Comparison of ENCODE assay signal across 12 mouse cellular contexts in genomic region chr2:10152590-10152989, GRCm38 (mm10). TPM values are rescaled to one million over a fixed set of nuclear protein-coding genes. Genes with fewer than 3 reads are reported as not detected.
DNase-seq lines count a peak whose midpoint lies in the region; ATAC-seq and TF ChIP-seq lines count a peak whose summit lies in the region.
"Had no signal": no experiment of that assay in that cellular context is flagged by ENCODE, and none has a peak within 500 bp of the region (broad histone marks: within the 10 kb centered on the region; RNA-seq: fewer than 3 reads in every experiment).

No protein-coding gene starts in this region.

- peak overlapping the region; percentile 52 for H3K27ac ChIP-seq in liver, postnatal 0 days (ENCODE audit: low read depth)
- H3K27ac ChIP-seq in thymus, adult 2 months (ENCODE audit: control insufficient read depth, insufficient read depth, low read length), result 0 out of 2 replicates have a peak overlapping the region, but pooled peaks have one; percentile 38
- no peak overlapping the region for H3K27ac ChIP-seq in midbrain, postnatal 0 days (ENCODE audit: low read depth, low read length)
- no peak overlapping the region for H3K27ac ChIP-seq in intestine, embryonic 15.5 days
- H3K27ac ChIP-seq: embryonic facial prominence, embryonic 15.5 days; heart, embryonic 15.5 days; lung, embryonic 15.5 days had no signal

- peaks cover 23% of the 10 kb centered on the region for H3K4me1 ChIP-seq in liver, postnatal 0 days (ENCODE audit: insufficient read depth)
- H3K4me1 ChIP-seq in thymus, adult 2 months (replicated peaks; ENCODE audit: control insufficient read depth, insufficient read depth, low read length), result peaks cover 16% of the 10 kb centered on the region
- H3K4me1 ChIP-seq in midbrain, postnatal 0 days (ENCODE audit: insufficient read depth, low read length), result no peaks in the 10 kb centered on the region
- 0 out of 2 replicates have a peak, but pooled peaks cover 6% of the 10 kb centered on the region for H3K4me1 ChIP-seq in intestine, embryonic 15.5 days (replicated peaks)

- H3K27me3 ChIP-seq in liver, postnatal 0 days (ENCODE audit: insufficient read depth, low read length), result no peaks in the 10 kb centered on the region
- H3K27me3 ChIP-seq in thymus, adult 2 months (ENCODE audit: control insufficient read depth, insufficient read depth, low read length), result no peaks in the 10 kb centered on the region
- no peaks in the 10 kb centered on the region for H3K27me3 ChIP-seq in midbrain, postnatal 0 days (ENCODE audit: insufficient read depth, low read length)
- H3K27me3 ChIP-seq in intestine, embryonic 15.5 days (replicated peaks), result no peaks in the 10 kb centered on the region
- H3K27me3 ChIP-seq: embryonic facial prominence, embryonic 15.5 days; heart, embryonic 15.5 days; lung, embryonic 15.5 days had no signal

- no peaks in the 10 kb centered on the region for H3K9me3 ChIP-seq in liver, postnatal 0 days (ENCODE audit: low read length)
- no peaks in the 10 kb centered on the region for H3K9me3 ChIP-seq in midbrain, postnatal 0 days (ENCODE audit: low read length)
- no peaks in the 10 kb centered on the region for H3K9me3 ChIP-seq in intestine, embryonic 15.5 days
- H3K9me3 ChIP-seq: embryonic facial prominence, embryonic 15.5 days; heart, embryonic 15.5 days; lung, embryonic 15.5 days had no signal

- 22% methylated on average over 5 of the region's 5 CpGs for WGBS in liver, postnatal 0 days (ENCODE audit: insufficient replicate concordance)
- 7% methylated on average over 5 of the region's 5 CpGs for WGBS in thymus, adult 2 months
- 91% methylated on average over 5 of the region's 5 CpGs for WGBS in midbrain, postnatal 0 days
- WGBS in intestine, embryonic 15.5 days, result 82% methylated on average over 5 of the region's 5 CpGs

- peak; percentile 46 for ATAC-seq in common myeloid progenitor, adult 5-6 weeks (replicated peaks; ENCODE audit: low read depth, poor library complexity, severe bottlenecking)
- no peak for ATAC-seq in liver, postnatal 0 days
- ATAC-seq in midbrain, postnatal 0 days (ENCODE audit: low FRiP score), result no peak
- ATAC-seq in intestine, embryonic 15.5 days, result no peak

- no peak for TF ChIP-seq CTCF in liver, postnatal 0 days (IDR thresholded peaks at IDR 0.05; ENCODE audit: low read depth)
- TF ChIP-seq CTCF in thymus, adult 2 months (IDR thresholded peaks at IDR 0.05; ENCODE audit: borderline replicate concordance, control insufficient read depth, extremely low read depth, insufficient read depth, low read length, poor library complexity), result no peak
- no peak for TF ChIP-seq CTCF in midbrain, postnatal 0 days (IDR thresholded peaks at IDR 0.05)

- H3K9ac ChIP-seq in liver, postnatal 0 days (replicated peaks), result no peak overlapping the region
- H3K9ac ChIP-seq in midbrain, postnatal 0 days (replicated peaks; ENCODE audit: low read length, poor library complexity, severe bottlenecking), result no peak overlapping the region
- no peak overlapping the region for H3K9ac ChIP-seq in intestine, embryonic 15.5 days
- H3K9ac ChIP-seq: embryonic facial prominence, embryonic 15.5 days; lung, embryonic 15.5 days had no signal

- no peak overlapping the region for H3K4me3 ChIP-seq in liver, postnatal 0 days (ENCODE audit: low read depth, low read length)
- H3K4me3 ChIP-seq in thymus, adult 2 months (ENCODE audit: control insufficient read depth, insufficient read depth, low read length), result no peak overlapping the region
- H3K4me3 ChIP-seq in midbrain, postnatal 0 days (ENCODE audit: low read depth, low read length), result no peak overlapping the region
- H3K4me3 ChIP-seq in intestine, embryonic 15.5 days (replicated peaks), result no peak overlapping the region

- no peak for TF ChIP-seq POLR2A in thymus, adult 2 months (IDR thresholded peaks at IDR 0.05; ENCODE audit: control insufficient read depth, extremely low read depth, insufficient read depth, low read length, poor library complexity)

- H3K36me3 ChIP-seq in liver, postnatal 0 days (replicated peaks; ENCODE audit: insufficient read depth, low read length), result no peaks in the 10 kb centered on the region
- no peaks in the 10 kb centered on the region for H3K36me3 ChIP-seq in thymus, adult 2 months (ENCODE audit: control insufficient read depth, insufficient read depth, low read length)
- no peaks in the 10 kb centered on the region for H3K36me3 ChIP-seq in midbrain, postnatal 0 days (ENCODE audit: insufficient read depth, low read length)
- no peaks in the 10 kb centered on the region for H3K36me3 ChIP-seq in intestine, embryonic 15.5 days
- H3K36me3 ChIP-seq: embryonic facial prominence, embryonic 15.5 days; heart, embryonic 15.5 days; lung, embryonic 15.5 days had no signal

- H3K4me2 ChIP-seq in liver, postnatal 0 days (ENCODE audit: low read depth, low read length), result peak overlapping the region; percentile 95
- H3K4me2 ChIP-seq in midbrain, postnatal 0 days (ENCODE audit: low read depth, low read length, poor library complexity, severe bottlenecking), result no peak overlapping the region
- H3K4me2 ChIP-seq in intestine, embryonic 15.5 days (replicated peaks), result no peak overlapping the region

- DNase-seq in CD4-positive helper T cell, adult 2 months (ENCODE audit: low read depth, low spot score), result peak; percentile 68
- DNase-seq in liver, postnatal 0 days, result peak; percentile 58
- DNase-seq in thymus, adult 2 months, result peak; percentile 40
- no peak for DNase-seq in midbrain, postnatal 0 days (ENCODE audit: low spot score)
- no peak for DNase-seq in gastrocnemius, postnatal 25 days
- no peak for DNase-seq in cerebellum, adult 11-12 months

- 0 out of 2 replicates have a peak, but pooled peaks have one; percentile 41 for TF ChIP-seq EP300 in liver, postnatal 0 days (IDR thresholded peaks at IDR 0.05; ENCODE audit: low read depth)

RNA-seq across cellular contexts. Expression of gene Itih5, which starts 0.8 kb away (rescaled TPM):
- 17.2 and 19.9 TPM in 2 replicates for total RNA-seq in common myeloid progenitor, adult 5-6 weeks (2017)
- polyA plus RNA-seq in liver, postnatal 0 days (2015; fragmentation: Nextera tagmentation; extraction: Ambion mirVana), result 2.8 and 3.2 TPM in 2 replicates
- polyA plus RNA-seq in thymus, adult 2 months (2012; rRNA removed), result 4.1 and 4.4 TPM in 2 replicates
- total RNA-seq in midbrain, postnatal 0 days (2014; rRNA removed), result 18.3 and 19.6 TPM in 2 replicates
- polyA plus RNA-seq in midbrain, postnatal 0 days (2015; fragmentation: Nextera tagmentation; extraction: Ambion mirVana), result 10.2 and 11.0 TPM in 2 replicates
- 10 to 100 TPM; 16.3 to 17.4 TPM for total RNA-seq in gastrocnemius, postnatal 25 days (2021)
- 12.1 and 12.2 TPM in 2 replicates for polyA plus RNA-seq in intestine, embryonic 15.5 days (2015; fragmentation: Nextera tagmentation; extraction: Ambion mirVana)

RNA-seq across cellular contexts. Expression of gene Itih2, which starts 21.4 kb away (rescaled TPM):
- not detected in 2 replicates for total RNA-seq in common myeloid progenitor, adult 5-6 weeks (2017)
- polyA plus RNA-seq in liver, postnatal 0 days (2015; fragmentation: Nextera tagmentation; extraction: Ambion mirVana), result 527 and 547 TPM in 2 replicates
- 0.23 and 0.87 TPM in 2 replicates for polyA plus RNA-seq in thymus, adult 2 months (2012; rRNA removed)
- 9.3 and 9.7 TPM in 2 replicates for total RNA-seq in midbrain, postnatal 0 days (2014; rRNA removed)
- 5.7 and 6.5 TPM in 2 replicates for polyA plus RNA-seq in midbrain, postnatal 0 days (2015; fragmentation: Nextera tagmentation; extraction: Ambion mirVana)
- under 1 TPM; 0.36 to 0.67 TPM for total RNA-seq in gastrocnemius, postnatal 25 days (2021)
- polyA plus RNA-seq in intestine, embryonic 15.5 days (2015; fragmentation: Nextera tagmentation; extraction: Ambion mirVana), result 4.4 and 5.8 TPM in 2 replicates
- total RNA-seq: ES-E14 had no signal

Comparison
In these comparisons a context has a peak if more than half of its experiments do, and no peak if none do; other contexts are left out.
1. DNase-seq: peak in CD4-positive helper T cell, adult 2 months (single experiment), liver, postnatal 0 days (single experiment) and thymus, adult 2 months (single experiment); none in midbrain, postnatal 0 days (single experiment), gastrocnemius, postnatal 25 days (single experiment) and cerebellum, adult 11-12 months (single experiment).
2. H3K27ac ChIP-seq: peak in liver, postnatal 0 days (single experiment) and thymus, adult 2 months (single experiment); none in midbrain, postnatal 0 days (single experiment) and intestine, embryonic 15.5 days (single experiment).
3. RNA of gene Itih2, which starts 21.4 kb away (polyA plus RNA-seq): 527 to 547 TPM in liver, postnatal 0 days; 5.7 to 6.5 TPM in midbrain, postnatal 0 days, 4.4 to 5.8 TPM in intestine, embryonic 15.5 days and 0.23 to 0.87 TPM in thymus, adult 2 months; every median in the first group is over 10 times any median in the second.